Mouse (Mus musculus): Measurements from ENCODE around the gene Eaf2.

GRCm38 (mm10) chr16:36828820-36829219 lies 46.0 kb downstream of the Eaf2 start:
- TF ChIP-seq GATA1 (IDR thresholded peaks at IDR 0.05; ENCODE audit: low read length) (no peak), TAL1 (IDR thresholded peaks at IDR 0.05; ENCODE audit: low read length) (no peak)
